Mouse (Mus musculus): ENCODE data around the gene Dynlt1b. TPM values are rescaled to one million over a fixed set of nuclear protein-coding genes. Genes with fewer than 3 reads are reported as not detected.
"Not testable (repeated sequence)": the region's sequence is repeated elsewhere in the genome, so short reads cannot be mapped to it uniquely, and the experiment has no call there.

The Dynlt1b gene
- total RNA-seq, 2 experiments from 2014 or later = 59.2 to 67.9 TPM

- intact Hi-C loops (cut with DNase I); DNase-seq (ENCODE audit: low spot score in 2 of 2): not testable (repeated sequence)
Observed at GRCm38 (mm10) chr17:6421547-6422326, 8.2 kb upstream of the Dynlt1b start.

GRCm38 (mm10) chr17:6422370-6422769, 7.5 kb upstream of the Dynlt1b start:
- DNase-seq (ENCODE audit: low spot score in 2 of 2) = not testable (repeated sequence)

GRCm38 (mm10) chr17:6422805-6423204, 7.1 kb upstream of the Dynlt1b start:
- intact Hi-C loops (cut with DNase I); DNase-seq (ENCODE audit: low spot score in 2 of 2): not testable (repeated sequence)

More at GRCm38 (mm10) chr17:6422370-6422769, 7.5 kb upstream of the Dynlt1b start:
- intact Hi-C loops (cut with DNase I) = not testable (repeated sequence)

- DNase-seq (ENCODE audit: low spot score in 2 of 2); intact Hi-C loops (cut with DNase I): not testable (repeated sequence)
Observed at GRCm38 (mm10) chr17:6424294-6424980, 5.5 kb upstream of the Dynlt1b start.

GRCm38 (mm10) chr17:6425325-6425724, 4.6 kb upstream of the Dynlt1b start:
- DNase-seq (ENCODE audit: low spot score in 2 of 2); intact Hi-C loops (cut with DNase I): not testable (repeated sequence)

GRCm38 (mm10) chr17:6426869-6427268, 3.0 kb upstream of the Dynlt1b start:
- DNase-seq (ENCODE audit: low spot score in 2 of 2); intact Hi-C loops (cut with DNase I): not testable (repeated sequence)

- intact Hi-C loops (cut with DNase I) = not testable (repeated sequence)
Observed at GRCm38 (mm10) chr17:6428926-6429325, 986 bp upstream of the Dynlt1b start.

GRCm38 (mm10) chr17:6430410-6431001, 594 bp downstream of the Dynlt1b start:
- intact Hi-C loops (cut with DNase I); DNase-seq (ENCODE audit: low spot score in 2 of 2): not testable (repeated sequence)

More at GRCm38 (mm10) chr17:6428926-6429325, 986 bp upstream of the Dynlt1b start:
- DNase-seq (ENCODE audit: low spot score in 2 of 2) = peak in 1 of 2 experiments; percentile 68

GRCm38 (mm10) chr17:6432456-6432855, 2.5 kb downstream of the Dynlt1b start:
- intact Hi-C loops (cut with DNase I) = not testable (repeated sequence)

GRCm38 (mm10) chr17:6433691-6434090, 3.8 kb downstream of the Dynlt1b start:
- intact Hi-C loops (cut with DNase I) = not testable (repeated sequence)
- DNase-seq (ENCODE audit: low spot score in 2 of 2) = peak; percentile 47 to 72

More at GRCm38 (mm10) chr17:6432456-6432855, 2.5 kb downstream of the Dynlt1b start:
- not testable (repeated sequence) for DNase-seq (ENCODE audit: low spot score in 2 of 2)

- intact Hi-C loops (cut with DNase I); DNase-seq (ENCODE audit: low spot score in 2 of 2): not testable (repeated sequence)
Observed at GRCm38 (mm10) chr17:6438080-6438479, 8.2 kb downstream of the Dynlt1b start.

GRCm38 (mm10) chr17:6439913-6440312, 10.0 kb downstream of the Dynlt1b start:
- intact Hi-C loops (cut with DNase I); DNase-seq (ENCODE audit: low spot score in 2 of 2): not testable (repeated sequence)

- intact Hi-C loops (cut with DNase I); DNase-seq (ENCODE audit: low spot score in 2 of 2): not testable (repeated sequence)
Observed at GRCm38 (mm10) chr17:6440493-6441077, 10.7 kb downstream of the Dynlt1b start.

- intact Hi-C loops (cut with DNase I); DNase-seq (ENCODE audit: low spot score in 2 of 2): not testable (repeated sequence)
Observed at GRCm38 (mm10) chr17:6441254-6441653, 11.3 kb downstream of the Dynlt1b start.

- DNase-seq (ENCODE audit: low spot score in 2 of 2); intact Hi-C loops (cut with DNase I): not testable (repeated sequence)
Observed at GRCm38 (mm10) chr17:6442513-6442912, 12.6 kb downstream of the Dynlt1b start.

- intact Hi-C loops (cut with DNase I); DNase-seq (ENCODE audit: low spot score in 2 of 2): not testable (repeated sequence)
Observed at GRCm38 (mm10) chr17:6445794-6446587, 16.1 kb downstream of the Dynlt1b start.

GRCm38 (mm10) chr17:6448293-6448692, 18.4 kb downstream of the Dynlt1b start:
- DNase-seq (ENCODE audit: low spot score in 2 of 2); intact Hi-C loops (cut with DNase I): not testable (repeated sequence)

GRCm38 (mm10) chr17:6449166-6449565, 19.3 kb downstream of the Dynlt1b start:
- intact Hi-C loops (cut with DNase I); DNase-seq (ENCODE audit: low spot score in 2 of 2): not testable (repeated sequence)

- intact Hi-C loops (cut with DNase I); DNase-seq (ENCODE audit: low spot score in 2 of 2): not testable (repeated sequence)
Observed at GRCm38 (mm10) chr17:6451205-6451604, 21.3 kb downstream of the Dynlt1b start.

Data from left cerebral cortex, postnatal 25 days (tissue).